Mouse (Mus musculus) hindbrain, embryonic 16.5 days (tissue): Measurements from ENCODE around the gene Tmsb4x. TPM values are rescaled to one million over a fixed set of nuclear protein-coding genes. Genes with fewer than 3 reads are reported as not detected.

ENCODE experiments used
- ATAC-seq: fragments of 200-750 bp; cut with Nextera tagmentation; 2 replicates; pipeline ENCODE4 v1.8.0; 2017; ENCODE audit warnings: moderate TSS enrichment, moderate library complexity
- H3K27ac ChIP-seq: fragments of 300-500 bp; sonication (generic); 2 replicates; pipeline ENCODE4 v1.5.1; 2014; ENCODE audit warnings: low read depth, mild to moderate bottlenecking, control low read depth, low read length, moderate library complexity
- H3K27me3 ChIP-seq: fragments of 300-500 bp; sonication (generic); replicated peaks from 2 replicates; pipeline ENCODE4 v1.6.1; 2014; ENCODE audit warnings: low read length; ENCODE audit not compliant: control insufficient read depth, insufficient read depth
- H3K36me3 ChIP-seq: fragments of 300-500 bp; sonication (generic); 2 replicates; pipeline ENCODE4 v1.6.1; 2014; ENCODE audit warnings: mild to moderate bottlenecking, low read length, moderate library complexity, mixed read lengths; ENCODE audit not compliant: control insufficient read depth, insufficient read depth
- H3K4me1 ChIP-seq: fragments of 300-500 bp; sonication (generic); 2 replicates; pipeline ENCODE4 v1.6.1; 2014; ENCODE audit warnings: low read depth, low read length; ENCODE audit not compliant: control insufficient read depth, insufficient read depth
- H3K4me2 ChIP-seq: fragments of 300-500 bp; sonication (generic); 2 replicates; pipeline ENCODE4 v1.6.1; 2014; ENCODE audit warnings: mild to moderate bottlenecking, low read length, control low read depth, moderate library complexity
- H3K4me3 ChIP-seq: fragments of 300-500 bp; sonication (generic); 2 replicates; pipeline ENCODE4 v1.5.1; 2014; ENCODE audit warnings: mild to moderate bottlenecking, low read length, control low read depth, moderate library complexity
- H3K9ac ChIP-seq: fragments of 300-500 bp; sonication (generic); 2 replicates; pipeline ENCODE4 v1.6.1; 2014; ENCODE audit warnings: low read depth, mild to moderate bottlenecking, control low read depth, low read length, moderate library complexity
- H3K9me3 ChIP-seq: fragments of 300-500 bp; sonication (generic); 2 replicates; pipeline ENCODE4 v1.6.1; 2014; ENCODE audit warnings: mild to moderate bottlenecking, low read length, moderate library complexity; ENCODE audit not compliant: control insufficient read depth
- WGBS: fragments of 180-500 bp; shearing (Covaris S2); extraction: QIAGEN DNeasy Blood & Tissue Kit; methylation state at CpG from one replicate; pipeline ENCODE4 v1.1.7; 2014; 5-methylcytosine and 5-hydroxymethylcytosine counted together
- polyA plus RNA-seq: library from polyadenylated mRNA; unstranded; fragments of >200 nt; fragmentation: Nextera tagmentation; extraction: Ambion mirVana; gene quantifications from 2 replicates; pipeline ENCODE4 v1.2.1, GENCODE M21; 2015

Tmsb4x gene
- polyA plus RNA-seq, 1 experiment from 2014 or later = 4,892 TPM

- no peak overlapping the region for H3K4me2 ChIP-seq
- 0 out of 2 replicates have a peak, but pooled peaks cover 11% of the 10 kb centered on the region for H3K27me3 ChIP-seq
- H3K9ac ChIP-seq = no peak overlapping the region
- no peaks in the 10 kb centered on the region for H3K4me1 ChIP-seq
- H3K36me3 ChIP-seq = no peaks in the 10 kb centered on the region
- no peak for ATAC-seq
- WGBS = 83% methylated on average over 2 of the region's 2 CpGs
- H3K4me3 ChIP-seq = no peak overlapping the region
- no peak overlapping the region for H3K27ac ChIP-seq
- H3K9me3 ChIP-seq = no peaks in the 10 kb centered on the region
These were observed 37.8 kb downstream of the Tmsb4x start for GRCm38 (mm10) chrX:167171281-167171680.

- H3K27ac ChIP-seq = no peak overlapping the region
- no peaks in the 10 kb centered on the region for H3K9me3 ChIP-seq
- no peaks in the 10 kb centered on the region for H3K36me3 ChIP-seq
- H3K4me1 ChIP-seq = no peaks in the 10 kb centered on the region
- ATAC-seq = no peak
- 46% methylated on average over 2 of the region's 2 CpGs for WGBS
- no peak overlapping the region for H3K4me2 ChIP-seq
- H3K4me3 ChIP-seq = no peak overlapping the region
- 0 out of 2 replicates have a peak, but pooled peaks cover 11% of the 10 kb centered on the region for H3K27me3 ChIP-seq
- H3K9ac ChIP-seq = no peak overlapping the region
These were observed 41.8 kb downstream of the Tmsb4x start for GRCm38 (mm10) chrX:167167282-167167681.

GRCm38 (mm10) chrX:167166051-167166450 lies 43.1 kb downstream of the Tmsb4x start:
- no peak overlapping the region for H3K4me3 ChIP-seq
- H3K9me3 ChIP-seq = no peaks in the 10 kb centered on the region
- 0 out of 2 replicates have a peak, but pooled peaks cover 11% of the 10 kb centered on the region for H3K27me3 ChIP-seq
- H3K27ac ChIP-seq = no peak overlapping the region
- WGBS = 83% methylated on average over 1 of the region's 1 CpGs
- H3K9ac ChIP-seq = no peak overlapping the region
- no peaks in the 10 kb centered on the region for H3K36me3 ChIP-seq
- ATAC-seq = no peak
- no peaks in the 10 kb centered on the region for H3K4me1 ChIP-seq
- no peak overlapping the region for H3K4me2 ChIP-seq

GRCm38 (mm10) chrX:167157691-167158090 lies 51.4 kb downstream of the Tmsb4x start:
- Histone ChIP-seq H3K9me3 (no peaks in the 10 kb centered on the region), H3K9ac (no peak overlapping the region), H3K4me1 (no peaks in the 10 kb centered on the region), H3K4me3 (no peak overlapping the region), H3K27me3 (peaks cover 7% of the 10 kb centered on the region), H3K36me3 (no peaks in the 10 kb centered on the region), H3K4me2 (no peak overlapping the region), H3K27ac (no peak overlapping the region)
- ATAC-seq = no peak
- 81% methylated on average over 4 of the region's 4 CpGs for WGBS

Other genes with a start within 250 kb of the Tmsb4x start
- gene Tlr8, start 55.0 kb upstream of the Tmsb4x start, polyA plus RNA-seq = 0.14 and 0.18 TPM in 2 replicates
- gene Tlr7, start 121.2 kb upstream of the Tmsb4x start, polyA plus RNA-seq = 0.25 and 0.67 TPM in 2 replicates
- gene Prps2, start 173.4 kb upstream of the Tmsb4x start, polyA plus RNA-seq = 17.5 and 19.3 TPM in 2 replicates